Mouse (Mus musculus): ENCODE measurements at regions not wholly inside any gene's neighbourhood (a gene's known extent, or its start where the extent isn't known, plus 50 kb on each side); places are given as distances from the start of the nearest gene placed in this dataset.

GRCm38 (mm10) chr7:37093721-37094120, 395.8 kb downstream of the Tshz3 start:
- DNase-seq (ENCODE audit: low read depth, low spot score) = no peak

DNA sequence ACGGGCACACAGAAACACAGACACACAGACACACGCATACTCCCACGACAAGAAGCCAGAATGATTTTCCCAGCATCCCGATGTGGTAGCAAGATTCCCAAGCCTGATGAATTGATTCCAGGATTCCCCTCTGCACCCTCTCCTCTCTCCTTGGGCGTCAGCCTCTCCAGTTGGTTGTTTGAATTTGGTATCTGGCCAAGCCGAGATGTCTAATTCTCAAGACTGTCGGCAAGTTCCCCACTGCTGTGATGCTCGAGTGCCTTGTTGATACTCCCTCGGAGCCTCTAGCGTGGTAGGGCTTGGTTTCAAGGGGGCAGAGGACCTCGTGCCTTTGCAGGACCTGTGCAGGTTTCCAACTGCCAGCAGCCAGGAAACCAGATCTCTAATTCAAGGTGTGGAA, 397.9 kb downstream of the Tshz3 start:
- DNase-seq (ENCODE audit: low read depth, low spot score) = no peak

DNA sequence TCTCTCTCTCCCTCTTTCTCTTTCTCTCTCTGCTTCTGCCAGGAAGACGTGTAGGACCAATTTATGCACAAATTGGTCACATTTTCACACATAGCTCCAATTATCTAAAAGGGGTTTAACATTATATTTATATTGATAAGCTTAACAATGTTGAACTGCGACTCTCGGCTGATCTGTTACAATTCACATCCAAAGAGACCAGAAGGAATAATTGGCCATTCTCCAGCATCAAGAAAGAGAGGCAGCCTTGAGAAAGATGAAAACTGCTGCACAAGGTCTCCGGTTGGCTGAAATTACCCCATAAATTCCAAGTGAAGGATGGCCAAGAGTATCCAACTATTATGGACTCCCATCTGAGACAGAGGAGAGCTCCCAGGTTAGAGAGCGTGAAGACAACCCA, 398.4 kb downstream of the Tshz3 start:
- DNase-seq (ENCODE audit: low read depth, low spot score) = no peak

- no peak for DNase-seq (ENCODE audit: low read depth, low spot score)
Measured at GRCm38 (mm10) chr7:37098950-37099349, 401.0 kb downstream of the Tshz3 start.

DNA sequence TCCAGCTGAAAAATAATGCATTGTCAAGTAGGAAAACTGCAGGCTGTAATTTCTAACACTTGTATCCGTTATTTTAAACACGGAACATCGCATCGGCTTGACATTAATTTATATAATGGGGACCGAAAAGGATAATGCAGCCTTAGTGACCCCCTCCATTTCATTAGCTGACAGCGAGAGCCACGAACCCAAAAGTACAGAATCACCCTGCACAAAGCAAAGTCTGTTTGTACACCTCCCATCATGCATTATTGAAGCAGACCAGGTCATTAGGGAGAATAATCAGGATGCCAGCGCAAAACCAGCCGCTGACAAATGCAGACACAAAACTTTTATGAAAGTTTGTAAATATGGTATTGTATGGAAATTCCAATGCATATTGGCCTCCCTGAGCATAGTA, 406.8 kb downstream of the Tshz3 start:
- no peak for DNase-seq (ENCODE audit: low read depth, low spot score)

DNA sequence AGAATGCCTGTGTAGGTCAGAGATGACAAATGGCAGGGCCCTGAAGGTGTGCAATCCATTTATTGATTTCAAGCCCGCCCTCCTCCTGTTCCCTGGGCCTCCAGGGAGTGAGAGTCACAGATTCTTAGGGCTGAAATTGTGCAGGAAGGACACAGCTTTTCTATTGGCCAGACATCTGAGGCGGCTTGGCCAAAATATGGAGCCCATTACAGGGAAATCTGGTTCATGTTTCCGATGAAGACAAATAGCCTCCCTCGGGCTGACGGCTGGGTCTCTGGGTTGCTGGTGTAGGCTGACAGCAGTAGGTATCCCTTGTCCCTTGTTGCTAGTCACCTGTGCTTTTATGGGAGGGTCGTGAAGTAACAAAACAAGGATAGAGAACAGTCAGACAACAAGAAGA, 413.2 kb downstream of the Tshz3 start:
- no peak for DNase-seq (ENCODE audit: low read depth, low spot score)

DNA sequence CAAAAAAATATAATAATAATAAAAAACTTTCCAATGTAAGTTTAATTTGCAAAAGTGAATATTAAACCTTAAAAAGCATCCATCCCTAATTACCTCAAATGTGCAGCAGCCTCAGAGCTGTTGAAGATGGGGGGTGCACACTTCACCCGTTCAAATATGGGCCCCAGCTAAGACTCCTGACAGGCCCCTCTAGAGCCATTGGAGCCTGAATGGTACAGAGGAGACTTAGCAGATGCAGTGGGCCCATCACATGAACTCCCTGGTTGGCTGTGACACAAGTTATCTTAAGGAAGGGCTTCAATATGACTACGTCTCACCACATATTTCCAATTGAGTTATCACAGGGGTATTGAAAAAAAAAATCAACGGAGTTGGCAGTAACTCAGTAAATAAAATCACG, 422.9 kb downstream of the Tshz3 start:
- no peak for DNase-seq (ENCODE audit: low read depth, low spot score)

DNA sequence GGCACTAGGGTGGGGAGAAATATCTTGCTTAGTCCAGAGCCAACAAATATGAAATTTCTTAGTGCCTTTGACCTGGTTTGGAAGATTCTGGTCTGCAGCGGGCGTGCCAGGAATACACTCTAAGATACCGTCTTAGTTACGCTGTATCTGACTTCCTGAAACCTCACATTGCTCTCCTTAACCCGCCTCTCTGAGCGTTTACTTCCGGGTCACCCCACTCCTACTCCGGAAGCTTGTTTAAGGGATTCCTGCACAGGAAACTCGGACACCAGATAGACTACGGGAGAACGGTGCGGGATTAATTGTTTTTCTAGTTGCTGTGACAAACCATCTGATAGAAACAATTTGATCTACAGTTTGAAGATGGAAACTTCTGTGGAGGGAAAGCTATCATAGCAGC, 442.3 kb downstream of the Tshz3 start:
- no peak for DNase-seq (ENCODE audit: low read depth, low spot score)

DNA sequence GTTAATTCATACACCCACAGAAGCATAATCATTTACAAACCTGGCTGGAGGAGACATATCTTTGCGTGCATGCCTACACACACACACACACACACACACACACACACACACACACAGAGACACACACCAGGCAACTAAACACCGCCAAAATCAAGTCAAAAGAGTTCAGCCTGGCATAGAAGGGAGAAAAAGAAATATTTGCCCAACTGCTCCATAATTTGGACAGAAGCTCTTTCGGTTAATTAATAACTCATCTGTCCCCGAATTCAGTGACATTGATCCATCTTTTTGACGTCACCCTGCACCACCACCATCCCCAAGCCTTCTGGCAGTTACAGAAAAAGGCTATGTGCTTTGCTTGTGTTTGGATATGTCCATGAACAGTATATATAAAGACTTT, 444.9 kb downstream of the Tshz3 start:
- no peak for DNase-seq (ENCODE audit: low read depth, low spot score)

DNA sequence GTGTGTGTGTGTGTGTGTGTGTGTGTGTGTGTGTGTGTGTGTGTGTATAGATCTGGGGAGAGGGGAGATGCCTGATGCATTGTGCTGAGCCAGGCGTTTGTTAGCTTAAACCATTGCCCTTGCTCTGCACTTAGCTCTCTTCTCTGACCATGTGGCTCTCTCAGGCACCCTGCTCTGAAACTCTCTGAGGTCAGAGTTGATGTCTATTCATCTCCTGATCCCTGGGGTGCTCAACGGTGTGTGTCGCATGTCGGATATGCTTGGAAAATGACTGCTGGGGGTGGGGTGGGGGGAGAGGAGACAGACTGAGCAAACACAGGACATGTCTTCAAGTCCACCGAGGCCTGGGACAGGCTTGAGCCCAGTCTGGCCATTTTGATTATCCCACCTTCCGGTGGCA, 446.4 kb downstream of the Tshz3 start:
- no peak for DNase-seq (ENCODE audit: low read depth, low spot score)

DNA sequence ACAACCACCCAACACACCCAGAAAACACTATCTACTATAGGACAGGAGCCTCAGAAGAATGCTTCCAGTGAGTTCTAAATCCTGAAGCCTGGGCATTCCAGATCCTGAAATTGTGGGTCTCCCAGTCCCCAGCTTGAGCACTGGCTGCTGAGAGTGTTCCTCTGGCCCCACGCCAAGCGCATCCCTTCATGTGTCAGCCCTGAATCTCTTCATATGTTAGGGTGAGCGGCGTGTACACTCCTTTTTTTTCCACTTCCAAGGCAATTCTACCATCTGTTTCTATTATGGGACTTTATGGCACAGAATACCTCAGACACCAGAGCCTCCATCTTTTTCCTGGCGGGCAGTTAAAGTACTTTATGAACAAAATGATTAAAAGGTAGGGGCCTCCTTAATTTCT, 451.8 kb downstream of the Tshz3 start:
- no peak for DNase-seq (ENCODE audit: low read depth, low spot score)

- no peak for DNase-seq (ENCODE audit: low read depth, low spot score)
Measured at GRCm38 (mm10) chr7:37159801-37160200, 461.9 kb downstream of the Tshz3 start.

GRCm38 (mm10) chr7:37168883-37169282, 471.0 kb downstream of the Tshz3 start:
- no peak for DNase-seq (ENCODE audit: low read depth, low spot score)

DNA sequence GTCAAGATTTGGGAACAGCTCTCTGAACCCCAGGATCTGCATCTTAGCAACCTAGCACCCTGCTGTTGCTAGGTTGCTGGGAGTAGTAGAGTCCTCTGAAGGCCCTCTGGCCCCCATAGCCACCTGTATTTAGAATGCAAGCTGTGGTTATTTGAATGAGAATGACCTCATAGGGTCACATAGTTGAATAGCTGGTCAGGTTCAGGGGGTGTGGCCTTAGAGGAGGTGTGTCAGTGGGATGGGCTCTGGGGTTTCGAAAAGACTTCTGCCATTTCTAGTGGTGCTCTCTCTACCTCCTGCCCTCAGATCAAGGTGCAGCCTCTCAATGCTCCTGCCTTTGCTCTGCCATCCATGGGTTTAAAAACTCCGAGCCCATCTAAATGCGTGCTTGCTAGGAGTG, 477.8 kb downstream of the Tshz3 start:
- DNase-seq (ENCODE audit: low read depth, low spot score) = no peak

DNA sequence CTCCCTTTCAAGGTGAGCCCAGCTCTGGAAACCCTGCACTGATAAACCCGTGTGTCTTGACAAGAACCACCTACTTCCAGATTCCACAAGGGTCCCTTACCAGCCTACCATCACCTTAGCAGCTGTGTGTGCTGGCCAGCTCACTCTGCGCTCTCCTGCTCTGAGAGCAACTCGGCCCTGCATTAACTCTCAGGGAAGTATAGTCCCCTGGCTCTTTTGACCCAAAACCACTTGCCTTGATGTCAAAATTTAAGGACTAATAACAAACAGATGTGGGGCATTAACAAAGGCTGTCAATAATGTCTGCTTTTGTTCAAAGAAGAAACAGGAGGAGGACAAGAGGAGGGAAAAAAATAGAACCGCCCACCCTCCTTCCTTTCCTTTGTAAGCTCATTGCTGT, 480.3 kb downstream of the Tshz3 start:
- no peak for DNase-seq (ENCODE audit: low read depth, low spot score)

- DNase-seq (ENCODE audit: low read depth, low spot score) = no peak
Measured at GRCm38 (mm10) chr7:37179907-37180306, 482.0 kb downstream of the Tshz3 start.

GRCm38 (mm10) chr7:37180416-37180815, 482.5 kb downstream of the Tshz3 start:
- DNase-seq (ENCODE audit: low read depth, low spot score) = no peak

DNA sequence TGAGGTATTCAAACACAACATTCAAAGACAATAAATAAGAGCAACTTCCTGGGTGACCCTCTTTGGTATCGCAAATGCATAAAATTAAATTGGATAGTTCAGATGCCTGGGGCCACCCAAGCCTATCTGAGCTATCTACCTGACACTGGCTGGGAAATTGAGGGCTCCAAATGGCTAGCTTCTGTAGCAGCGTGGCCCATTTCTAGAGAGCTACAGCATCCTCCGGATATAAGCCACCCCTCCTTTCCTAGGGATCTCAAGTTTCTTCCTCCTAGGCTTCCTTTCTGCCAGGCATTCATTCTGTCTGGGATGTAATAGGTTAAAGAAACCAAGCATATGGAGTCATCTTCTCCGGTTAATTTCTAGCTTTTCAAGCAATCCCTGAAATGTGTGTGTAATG, 483.2 kb downstream of the Tshz3 start:
- no peak for DNase-seq (ENCODE audit: low read depth, low spot score)

- DNase-seq (ENCODE audit: low read depth, low spot score) = no peak
Measured at GRCm38 (mm10) chr7:37192536-37192935, 494.6 kb downstream of the Tshz3 start.

DNA sequence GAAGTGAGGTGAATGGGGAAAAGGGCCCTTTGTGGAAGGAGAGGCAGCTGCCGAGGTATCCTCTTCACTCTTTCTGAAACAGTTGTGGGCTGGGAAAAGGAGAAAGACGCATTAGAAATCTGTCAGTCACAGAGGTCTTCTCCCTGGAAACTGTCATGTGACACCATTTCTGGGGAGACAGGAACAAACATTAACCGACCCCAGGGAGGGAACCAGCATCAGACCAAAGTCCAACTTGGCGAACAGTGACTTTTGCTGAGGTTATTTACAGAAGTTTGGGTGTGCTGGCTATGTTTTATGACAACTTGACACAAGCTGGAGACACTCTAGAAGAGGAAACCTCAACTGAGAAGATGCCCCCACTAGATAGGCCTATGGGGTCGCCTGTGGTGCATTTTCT, 506.9 kb downstream of the Tshz3 start:
- DNase-seq (ENCODE audit: low read depth, low spot score) = no peak

GRCm38 (mm10) chr7:37208305-37208704, 510.4 kb downstream of the Tshz3 start:
- DNase-seq (ENCODE audit: low read depth, low spot score) = no peak

- DNase-seq (ENCODE audit: low read depth, low spot score) = no peak
Measured at GRCm38 (mm10) chr7:37213751-37214181, 515.8 kb downstream of the Tshz3 start.

DNA sequence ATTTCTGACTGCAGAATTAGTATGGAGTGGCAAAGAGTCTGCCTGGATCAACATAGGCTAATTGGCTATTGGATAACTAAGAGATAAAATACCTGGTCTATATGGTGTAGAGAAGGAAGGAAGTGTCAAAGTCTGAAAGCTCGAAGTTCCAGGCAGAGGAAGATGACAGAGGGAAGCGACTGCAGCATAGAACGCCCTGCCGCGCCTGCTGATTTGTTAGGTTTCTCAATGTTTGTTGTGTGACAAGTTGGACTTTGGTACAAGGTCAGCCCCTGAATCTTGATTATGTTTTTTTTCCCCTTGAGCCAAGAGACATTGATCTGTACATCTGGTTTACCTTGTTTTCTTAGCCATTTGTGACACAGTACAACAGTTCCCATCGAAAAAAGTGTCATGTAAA, 517.6 kb downstream of the Tshz3 start:
- no peak for DNase-seq (ENCODE audit: low read depth, low spot score)

DNA sequence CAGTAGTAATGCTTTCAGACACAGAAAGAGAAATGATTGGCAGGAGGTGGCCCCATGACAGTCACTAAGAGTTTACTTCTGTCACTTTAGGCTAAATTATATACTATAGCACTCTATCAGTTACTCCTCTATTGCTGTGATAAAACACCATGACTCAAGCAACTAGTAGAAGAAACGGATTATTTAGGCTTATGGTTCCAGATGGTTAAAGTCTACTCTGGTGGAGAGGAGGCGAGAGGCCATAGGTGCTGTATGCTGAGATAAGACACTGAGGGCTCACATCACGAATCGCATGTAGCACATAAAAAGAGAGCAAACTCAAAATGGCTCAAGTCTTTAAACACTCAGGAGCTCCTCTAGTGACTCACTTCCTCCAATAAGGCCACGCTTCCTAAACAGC, 522.6 kb downstream of the Tshz3 start:
- no peak for DNase-seq (ENCODE audit: low read depth, low spot score)

GRCm38 (mm10) chr7:37226423-37226822, 528.5 kb downstream of the Tshz3 start:
- DNase-seq (ENCODE audit: low read depth, low spot score) = no peak
